Mouse (Mus musculus) small intestine, adult 2 months (tissue): Measurements from ENCODE around the gene Sds. TPM values are rescaled to one million over a fixed set of nuclear protein-coding genes. Genes with fewer than 3 reads are reported as not detected.

Experiments
- H3K27ac ChIP-seq: fragments of 200-500 bp; 2 replicates; pipeline ENCODE4 v1.5.1; 2012; ENCODE audit warnings: low read depth, low read length, control low read depth, inconsistent platforms; ENCODE audit not compliant: insufficient read depth
- H3K27me3 ChIP-seq: fragments of 200-500 bp; 2 replicates; pipeline ENCODE4 v1.6.1; 2012; ENCODE audit warnings: mild to moderate bottlenecking, moderate library complexity, low read length, inconsistent platforms; ENCODE audit not compliant: control insufficient read depth, insufficient read depth
- H3K36me3 ChIP-seq: fragments of 200-500 bp; 2 replicates; pipeline ENCODE4 v1.6.1; 2012; ENCODE audit warnings: mild to moderate bottlenecking, low read length, control low read depth, inconsistent platforms; ENCODE audit not compliant: control insufficient read depth, insufficient read depth
- H3K4me1 ChIP-seq: fragments of 200-500 bp; 2 replicates; pipeline ENCODE4 v1.6.1; 2012; ENCODE audit warnings: low read length, inconsistent platforms, mixed read lengths; ENCODE audit not compliant: control insufficient read depth, insufficient read depth, insufficient read length
- H3K4me3 ChIP-seq: fragments of 200-500 bp; 2 replicates; pipeline ENCODE4 v1.5.1; 2012; ENCODE audit warnings: low read depth, mild to moderate bottlenecking, control low read depth, inconsistent platforms, low read length, moderate library complexity
- CTCF ChIP-seq: fragments of 200-500 bp; IDR thresholded peaks from 2 replicates; pipeline ENCODE4 v1.5.1; 2012; ENCODE audit warnings: low read depth, mild to moderate bottlenecking, control low read depth, inconsistent platforms, low read length, moderate library complexity, mixed read lengths; ENCODE audit not compliant: insufficient replicate concordance, insufficient read length; ENCODE audit errors: extremely low read depth
- POLR2A ChIP-seq: fragments of 200-500 bp; IDR thresholded peaks from 2 replicates; pipeline ENCODE4 v1.6.1; 2012; ENCODE audit warnings: low read depth, mild to moderate bottlenecking, control low read depth, inconsistent platforms, low read length, moderate library complexity
- WGBS: fragments of 180-500 bp; shearing (Covaris S2); methylation state at CpG from one replicate; pipeline ENCODE4 v1.1.7; 2018; 5-methylcytosine and 5-hydroxymethylcytosine counted together
- polyA plus RNA-seq: library from polyadenylated mRNA; depleted of rRNA; stranded (reverse); fragments of >200 nt; gene quantifications from 2 replicates; pipeline ENCODE4 v1.2.3, GENCODE M21; 2012

Gene Sds
- polyA plus RNA-seq, 1 experiment = not detected

GRCm38 (mm10) chr5:120472770-120473169, 3.6 kb upstream of the Sds start, which contains the start of gene Sdsl:
Gene Sdsl, minus strand, starts transcription at chr5:120472810.
- no peaks in the 10 kb centered on the region for H3K36me3 ChIP-seq
- peak within 1 kb of the TSS; percentile 2; the same call in 1 of the 2 replicates for H3K27ac ChIP-seq
- peaks cover 14% of the 10 kb centered on the region; the same call in 1 of the 2 replicates for H3K4me1 ChIP-seq
- WGBS = 73% methylated on average over 8 of the region's 8 CpGs
- TF ChIP-seq POLR2A (no peak), CTCF (no peak)
- H3K4me3 ChIP-seq = no peak within 1 kb of the TSS
- H3K27me3 ChIP-seq = no peaks in the 10 kb centered on the region

- no peak overlapping the region for H3K4me3 ChIP-seq
- no peaks in the 10 kb centered on the region for H3K36me3 ChIP-seq
- H3K4me1 ChIP-seq = peaks cover 10% of the 10 kb centered on the region; the same call in 1 of the 2 replicates
- H3K27ac ChIP-seq = no peak overlapping the region
- no peaks in the 10 kb centered on the region for H3K27me3 ChIP-seq
- 95% methylated on average over 2 of the region's 2 CpGs for WGBS
- no peak for TF ChIP-seq CTCF
Observed at GRCm38 (mm10) chr5:120473361-120473760, 3.0 kb upstream of the Sds start.

GRCm38 (mm10) chr5:120475861-120476260, 465 bp upstream of the Sds start:
- H3K27ac ChIP-seq = no peak overlapping the region

GRCm38 (mm10) chr5:120477993-120478392, 1.7 kb downstream of the Sds start:
- H3K27ac ChIP-seq = no peak overlapping the region
- WGBS = 85% methylated on average over 5 of the region's 5 CpGs
- TF ChIP-seq CTCF (no peak), POLR2A (no peak)
- H3K4me3 ChIP-seq = no peak overlapping the region
- no peaks in the 10 kb centered on the region for H3K27me3 ChIP-seq
- H3K36me3 ChIP-seq = no peaks in the 10 kb centered on the region
- H3K4me1 ChIP-seq = no peaks in the 10 kb centered on the region

More at GRCm38 (mm10) chr5:120475861-120476260, 465 bp upstream of the Sds start:
- no peak for TF ChIP-seq CTCF
- no peak for TF ChIP-seq POLR2A
- no peaks in the 10 kb centered on the region for H3K36me3 ChIP-seq
- WGBS = 72% methylated on average over 8 of the region's 8 CpGs
- no peaks in the 10 kb centered on the region for H3K27me3 ChIP-seq
- peaks cover 6% of the 10 kb centered on the region; the same call in 1 of the 2 replicates for H3K4me1 ChIP-seq
- H3K4me3 ChIP-seq = no peak overlapping the region

GRCm38 (mm10) chr5:120479538-120479937, 3.2 kb downstream of the Sds start:
- no peak overlapping the region for H3K27ac ChIP-seq
- no peaks in the 10 kb centered on the region for H3K27me3 ChIP-seq
- H3K4me3 ChIP-seq = no peak overlapping the region
- H3K36me3 ChIP-seq = no peaks in the 10 kb centered on the region
- no peaks in the 10 kb centered on the region for H3K4me1 ChIP-seq
- WGBS = 63% methylated on average over 4 of the region's 4 CpGs
- TF ChIP-seq POLR2A = no peak
- no peak for TF ChIP-seq CTCF

GRCm38 (mm10) chr5:120481205-120481604, 4.9 kb downstream of the Sds start:
- Histone ChIP-seq H3K4me1 (no peaks in the 10 kb centered on the region), H3K4me3 (no peak overlapping the region), H3K27me3 (no peaks in the 10 kb centered on the region), H3K36me3 (peaks cover 3% of the 10 kb centered on the region; the same call in 1 of the 2 replicates), H3K27ac (no peak overlapping the region)
- 79% methylated on average over 9 of the region's 9 CpGs for whole genome bisulfite sequencing
- TF ChIP-seq POLR2A (no peak), CTCF (no peak)

GRCm38 (mm10) chr5:120483399-120483798, 7.1 kb downstream of the Sds start:
- H3K4me3 ChIP-seq = no peak overlapping the region
- no peak for TF ChIP-seq POLR2A
- TF ChIP-seq CTCF = no peak
- peaks cover 6% of the 10 kb centered on the region; the same call in 1 of the 2 replicates for H3K4me1 ChIP-seq
- 79% methylated on average over 19 of the region's 19 CpGs for WGBS
- no peaks in the 10 kb centered on the region for H3K27me3 ChIP-seq
- peaks cover 6% of the 10 kb centered on the region; the same call in 1 of the 2 replicates for H3K36me3 ChIP-seq
- H3K27ac ChIP-seq = no peak overlapping the region
